Mouse (Mus musculus) liver, postnatal 0 days (tissue): ENCODE measurements around the gene Tapbpl.

Experiments used
- CTCF ChIP-seq: sonication (generic); IDR thresholded peaks from 2 replicates; pipeline ENCODE4 v1.5.1; 2016; ENCODE audit warnings: antibody characterized with exemption, low read depth
- EP300 ChIP-seq: IDR thresholded peaks from 2 replicates; pipeline ENCODE4 v1.6.1; 2016; ENCODE audit warnings: antibody characterized with exemption, low read depth, mild to moderate bottlenecking

DNA sequence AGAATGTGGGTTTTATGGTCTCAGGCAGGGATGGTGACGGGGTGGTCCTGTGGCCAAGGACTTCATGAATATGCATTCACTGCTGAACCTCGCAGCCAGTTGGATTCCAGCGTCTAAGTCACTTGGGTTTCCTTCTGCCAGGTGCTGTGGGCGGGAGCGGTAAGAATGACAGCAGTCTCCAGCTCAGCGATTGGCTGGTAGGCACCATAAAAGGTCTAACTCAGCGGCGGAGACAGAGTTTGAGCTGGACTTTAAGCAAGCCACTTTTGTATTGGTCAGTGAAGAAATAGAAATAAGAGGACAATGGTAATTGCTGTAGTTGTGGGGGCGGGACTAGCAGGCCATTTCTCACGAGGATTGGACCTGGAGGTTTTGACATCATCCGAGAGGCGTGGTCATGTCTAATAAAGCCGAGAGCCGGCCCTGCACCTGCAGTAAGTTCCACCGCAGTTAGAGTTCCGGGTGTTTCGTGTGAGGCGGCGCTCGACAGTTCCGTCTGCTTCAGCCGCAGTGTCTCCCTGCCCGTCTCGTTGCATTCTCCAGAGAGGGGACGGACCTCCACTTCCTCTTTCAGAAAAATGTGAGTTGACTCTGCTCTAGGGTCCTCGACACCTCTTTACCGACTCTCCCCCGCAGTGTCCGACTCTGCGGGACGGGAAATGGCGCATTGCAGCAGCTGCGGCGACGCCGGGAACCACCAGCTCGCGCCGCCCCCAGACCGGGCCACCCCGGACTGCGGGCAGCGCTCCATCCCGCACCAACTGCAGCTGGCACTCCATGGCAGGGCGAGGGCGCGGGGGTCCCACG lies 16.3 kb downstream of the Tapbpl start, which contains the start of gene Vamp1:
- peak; percentile 39; the same call in 1 of the 2 replicates for TF ChIP-seq EP300
- TF ChIP-seq CTCF, result no peak
